Mouse (Mus musculus): Measurements from ENCODE around the gene Exosc5.

Exosc5 gene

DNA sequence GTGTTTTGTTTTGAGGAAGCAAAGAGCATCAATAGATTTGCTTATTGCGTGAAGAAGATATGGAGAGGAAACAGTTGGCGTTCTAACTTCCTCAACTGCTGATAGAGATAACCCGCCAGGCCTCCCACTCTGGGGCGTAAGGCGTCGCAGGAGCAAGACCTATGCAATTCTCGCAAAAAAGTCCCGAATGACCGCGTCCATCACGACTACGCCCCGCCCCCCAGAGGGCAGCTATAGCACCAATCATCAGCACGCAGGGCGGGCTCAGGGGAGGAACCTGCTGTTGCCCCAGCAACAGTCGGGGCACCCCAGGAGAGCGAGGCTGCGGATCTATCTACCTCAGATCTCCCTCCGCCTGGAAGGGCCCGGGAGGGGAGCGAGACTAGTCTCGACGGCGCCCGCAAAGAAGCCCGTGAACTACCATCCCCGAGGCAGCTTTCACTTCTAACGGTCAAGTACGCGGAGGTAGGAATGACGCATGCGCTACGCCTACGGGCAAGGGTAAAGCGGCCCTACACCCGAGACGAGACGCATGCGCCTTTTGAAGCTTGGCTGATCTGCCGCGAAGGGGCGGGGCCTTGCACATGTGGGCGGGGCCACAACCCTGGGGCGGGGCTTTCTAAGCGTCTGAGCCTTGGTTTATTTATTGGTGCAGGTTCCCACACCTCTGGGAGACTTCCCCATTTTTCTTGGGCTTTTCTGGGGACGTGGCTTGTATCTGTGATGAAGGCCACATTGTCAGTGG lies 21.7 kb downstream of the Exosc5 start, which contains the start of gene B9d2:
TSS of gene B9d2 (plus strand) at position 267 of the 745 bp plus-strand sequence.
- DNase-seq = peak; percentile 93

DNA sequence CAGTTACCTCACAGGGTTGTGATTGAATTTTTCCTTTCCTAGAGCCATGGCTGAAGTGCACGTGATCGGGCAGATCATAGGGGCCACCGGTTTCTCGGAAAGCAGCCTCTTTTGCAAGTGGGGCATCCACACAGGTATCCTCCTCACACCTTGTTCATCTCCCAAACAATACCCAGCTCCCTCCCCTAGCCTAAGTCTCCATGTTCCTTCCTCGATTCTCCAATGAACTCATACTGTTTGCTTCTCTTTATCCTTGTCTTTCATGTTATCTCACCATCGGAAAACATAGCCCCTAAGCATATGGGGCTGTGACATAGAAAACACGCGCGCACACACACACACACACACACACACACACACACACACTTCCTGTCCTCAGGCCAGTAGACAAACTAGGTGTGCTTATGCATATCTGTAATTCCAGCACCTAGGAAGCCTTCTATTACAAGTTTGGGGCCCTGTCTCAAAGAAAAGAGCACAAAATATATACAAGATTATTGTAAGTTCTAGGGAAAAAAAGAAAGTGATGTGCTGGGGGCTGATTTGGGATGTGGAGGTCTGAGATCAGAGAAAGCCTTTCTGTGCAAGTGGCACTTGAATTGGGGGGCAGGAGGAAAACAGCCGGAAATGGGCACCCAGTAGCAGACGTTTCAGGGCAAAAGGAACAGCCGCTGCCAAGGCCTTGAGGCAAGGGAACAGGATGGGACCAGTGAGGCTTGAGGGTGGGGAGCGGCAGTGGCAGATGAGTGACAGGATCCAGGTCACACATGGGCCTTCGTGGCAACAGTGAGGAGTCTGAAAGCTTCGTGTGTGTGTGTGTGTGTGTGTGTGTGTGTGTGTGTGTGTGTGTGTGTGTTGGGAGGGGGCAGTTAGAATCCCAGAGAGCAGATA lies 22.6 kb downstream of the Exosc5 start:
- DNase-seq = no peak

DNA sequence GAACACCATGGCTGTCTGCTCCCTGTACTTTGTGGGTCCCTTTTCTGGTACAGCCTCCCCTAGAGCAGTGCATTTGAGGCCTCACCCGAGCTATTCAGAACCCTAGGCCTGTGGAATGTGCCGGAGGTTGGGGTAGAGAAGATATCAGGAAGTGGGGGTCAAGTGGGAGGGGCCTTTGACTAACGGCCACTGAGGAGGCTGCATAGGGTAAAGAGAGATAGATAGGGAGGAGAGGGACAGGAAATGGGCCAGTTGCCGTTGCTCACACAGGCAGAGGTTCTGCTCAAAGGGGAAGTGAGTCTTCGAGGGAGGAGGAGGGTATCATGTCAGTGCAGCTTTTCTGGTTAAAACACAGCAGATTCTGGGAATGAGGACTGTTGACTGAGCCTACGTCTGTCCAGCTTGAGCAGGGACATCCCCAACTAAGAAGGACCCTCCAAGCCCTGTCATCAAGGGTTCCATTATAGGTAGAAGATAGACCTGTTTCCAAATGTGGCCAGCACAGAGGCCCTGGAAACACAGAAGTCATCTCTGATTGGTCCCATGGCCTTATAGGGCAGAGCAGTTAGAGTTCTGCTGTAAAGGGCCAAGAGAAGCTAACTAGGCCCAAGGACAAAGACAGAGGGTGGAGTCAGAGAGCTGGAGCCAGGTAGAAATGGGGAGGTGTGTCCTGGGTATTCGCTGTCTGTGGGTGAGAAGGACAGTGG lies 24.7 kb downstream of the Exosc5 start:
- no peak for DNase-seq

DNA sequence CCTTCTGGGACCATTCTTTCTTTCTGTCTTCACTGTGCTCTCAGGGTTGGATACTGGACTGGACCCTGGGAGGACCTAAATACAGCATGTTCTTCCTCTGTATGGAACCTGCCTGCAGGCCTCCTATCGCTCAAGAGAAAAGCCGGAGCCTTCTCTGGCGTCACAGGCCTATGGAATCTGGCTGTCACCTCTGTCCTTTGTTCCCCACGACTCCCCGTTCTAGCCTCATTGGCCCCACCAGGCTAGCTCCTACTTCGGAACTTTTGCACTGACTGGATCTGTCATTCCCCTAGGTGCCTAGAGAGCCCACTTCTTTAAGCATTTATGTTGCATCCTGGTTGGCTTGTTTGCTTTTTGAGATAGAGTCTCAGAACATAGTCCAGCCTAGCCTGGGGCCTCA lies 25.7 kb downstream of the Exosc5 start:
- DNase-seq = no peak

DNA sequence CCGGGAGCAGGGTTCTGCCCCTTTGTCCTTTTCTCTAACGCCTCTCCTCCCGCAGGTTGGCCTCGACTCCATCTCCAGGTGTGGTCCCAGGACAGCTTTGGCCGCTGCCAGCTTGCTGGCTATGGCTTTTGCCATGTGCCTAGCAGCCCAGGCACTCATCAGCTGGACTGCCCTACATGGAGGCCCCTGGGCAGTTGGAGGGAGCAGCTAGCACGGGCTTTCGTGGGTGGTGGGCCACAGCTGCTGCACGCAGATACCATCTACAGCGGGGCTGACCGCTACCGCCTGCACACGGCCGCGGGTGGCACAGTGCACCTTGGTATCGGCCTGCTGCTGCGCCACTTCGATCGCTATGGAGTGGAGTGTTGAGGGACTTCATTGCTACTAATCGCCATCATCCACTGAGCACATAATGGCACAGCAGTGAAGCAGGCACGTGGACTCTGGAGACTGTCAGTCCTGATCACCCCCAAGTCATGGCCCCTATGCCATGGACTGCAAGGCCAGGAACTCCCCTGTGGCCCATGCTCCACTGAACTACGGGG lies 27.0 kb downstream of the Exosc5 start:
- no peak for DNase-seq

DNA sequence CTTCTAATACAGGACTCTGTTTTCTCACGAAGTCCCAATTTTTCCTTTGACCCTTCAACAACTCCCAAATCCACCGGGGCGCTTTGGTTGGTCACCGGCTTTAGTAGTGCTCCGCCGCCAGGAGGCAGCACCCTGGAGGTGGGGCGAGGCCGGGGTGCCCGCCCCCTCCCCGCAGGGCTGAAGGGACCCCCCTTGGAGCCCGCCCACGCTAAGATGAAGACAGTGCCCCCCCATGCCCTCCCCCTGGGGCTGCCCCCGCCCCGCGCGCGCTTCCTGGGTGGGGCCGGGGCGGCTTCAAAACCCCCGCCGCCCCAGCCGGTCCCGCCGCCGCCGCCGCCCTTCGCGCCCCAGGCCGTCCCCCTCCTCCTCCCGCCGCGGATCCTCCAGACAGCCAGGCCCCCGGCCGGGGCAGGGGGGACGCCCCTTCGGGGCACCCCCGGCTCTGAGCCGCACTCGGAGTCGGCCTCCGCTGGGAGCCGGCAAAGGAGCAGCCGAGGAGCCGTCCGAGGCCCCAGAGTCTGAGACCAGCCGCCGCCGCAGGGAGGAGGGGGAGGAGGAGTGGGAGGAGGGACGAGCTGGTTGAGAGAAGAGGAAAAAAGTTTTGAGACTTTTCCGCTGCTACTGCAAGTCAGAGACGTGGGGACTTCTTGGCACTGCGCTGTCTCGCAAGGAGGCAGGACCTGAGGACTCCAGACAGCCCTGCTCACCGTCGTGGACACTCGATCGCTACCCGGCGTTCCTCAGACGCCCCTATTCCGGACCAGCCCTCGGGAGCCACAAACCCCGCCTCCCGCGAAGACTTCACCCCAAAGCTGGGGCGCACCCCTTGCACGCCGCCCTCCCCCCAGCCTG lies 27.9 kb downstream of the Exosc5 start, which contains the start of gene Tgfb1:
TSS of gene Tgfb1 (plus strand) at position 323 of the 852 bp plus-strand sequence.
- DNase-seq = no peak

DNA sequence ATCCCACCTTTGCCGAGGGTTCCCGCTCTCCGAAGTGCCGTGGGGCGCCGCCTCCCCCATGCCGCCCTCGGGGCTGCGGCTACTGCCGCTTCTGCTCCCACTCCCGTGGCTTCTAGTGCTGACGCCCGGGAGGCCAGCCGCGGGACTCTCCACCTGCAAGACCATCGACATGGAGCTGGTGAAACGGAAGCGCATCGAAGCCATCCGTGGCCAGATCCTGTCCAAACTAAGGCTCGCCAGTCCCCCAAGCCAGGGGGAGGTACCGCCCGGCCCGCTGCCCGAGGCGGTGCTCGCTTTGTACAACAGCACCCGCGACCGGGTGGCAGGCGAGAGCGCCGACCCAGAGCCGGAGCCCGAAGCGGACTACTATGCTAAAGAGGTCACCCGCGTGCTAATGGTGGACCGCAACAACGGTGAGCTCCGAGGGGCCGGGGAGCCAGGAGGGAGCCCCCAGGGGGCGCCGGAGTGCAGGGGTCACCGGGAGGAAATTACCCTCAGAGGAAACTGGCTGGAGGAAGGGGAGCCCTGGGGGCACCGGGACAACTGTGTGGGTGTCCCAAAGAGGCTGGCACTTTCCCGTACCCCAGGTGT lies 28.9 kb downstream of the Exosc5 start:
- no peak for DNase-seq

DNA sequence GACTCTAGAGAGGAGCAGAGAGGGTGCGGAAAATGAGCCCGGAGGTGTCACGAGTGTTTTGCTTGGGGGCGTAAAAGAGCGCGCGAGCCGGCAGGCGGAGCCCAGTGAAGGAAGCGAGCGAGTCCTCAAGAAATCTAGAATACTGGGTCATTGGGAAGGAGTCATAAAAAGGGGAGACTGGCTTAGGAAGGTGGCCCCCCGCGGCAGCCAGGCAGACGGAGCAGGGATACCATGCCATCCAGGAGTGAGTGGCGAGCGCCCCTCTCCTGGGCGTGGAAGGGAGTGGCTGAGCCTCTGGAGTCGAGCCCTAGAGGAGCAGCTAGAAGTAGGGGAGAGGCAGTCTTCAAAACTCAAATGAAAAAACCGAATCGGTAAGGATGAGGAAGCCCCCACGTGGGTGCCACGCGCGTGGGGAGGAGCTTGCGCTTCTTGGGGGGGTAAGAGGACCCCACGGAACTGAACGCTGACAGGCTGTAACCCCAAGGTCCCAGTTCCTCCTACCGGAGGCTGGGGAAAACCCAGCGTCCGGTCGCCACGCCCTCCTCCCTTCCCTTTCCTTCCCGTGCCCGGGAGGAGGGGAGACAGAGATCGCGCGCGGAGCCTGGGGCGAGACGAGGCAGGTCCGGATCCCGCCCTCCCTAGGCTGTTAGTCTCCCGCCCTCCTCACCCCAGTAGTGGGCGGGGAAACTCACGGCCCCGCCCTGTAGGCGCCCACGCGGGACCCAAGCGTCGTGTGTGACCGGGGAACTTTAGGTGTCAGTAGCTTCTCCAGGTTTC lies 30.0 kb downstream of the Exosc5 start:
- no peak for DNase-seq

DNA sequence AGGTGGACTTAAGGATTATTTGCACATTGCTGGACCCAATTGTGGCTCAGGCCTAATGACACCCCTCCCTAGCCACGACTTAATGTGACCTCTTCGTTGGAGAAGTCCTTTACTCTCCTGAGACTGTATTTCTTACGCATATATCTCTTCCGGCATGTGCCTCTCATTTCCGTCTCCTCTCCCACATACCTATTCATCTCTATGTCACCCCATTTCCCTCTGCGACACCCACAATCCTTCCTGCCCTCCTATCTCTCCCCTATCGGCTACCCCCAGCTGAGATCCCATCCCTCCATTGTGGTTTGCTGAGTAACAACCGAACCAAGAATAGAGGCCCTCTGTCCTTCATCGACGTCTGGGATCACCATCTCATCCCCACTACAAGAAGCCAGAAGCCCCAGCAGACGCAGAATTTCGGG lies 30.6 kb downstream of the Exosc5 start:
- DNase-seq = no peak

DNA sequence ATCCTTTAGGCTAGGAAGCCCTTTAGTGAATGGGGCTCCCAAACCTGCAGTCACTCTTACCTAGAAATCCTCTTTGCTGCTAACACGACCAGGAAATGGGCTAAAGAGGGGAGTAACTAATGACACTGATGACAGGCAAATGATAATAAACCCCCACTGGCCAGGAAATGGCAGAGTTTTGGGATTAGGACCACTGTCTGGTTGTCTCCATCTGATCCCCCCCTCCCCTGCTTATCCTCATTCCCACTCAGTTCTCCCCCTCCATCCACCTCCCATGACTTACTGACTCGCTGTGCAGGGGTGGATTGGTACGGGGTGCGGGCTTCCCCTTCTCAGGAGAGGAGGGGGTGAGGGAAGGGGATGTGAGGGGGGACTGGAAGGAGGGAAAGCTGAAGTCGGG lies 31.1 kb downstream of the Exosc5 start:
- DNase-seq = no peak

DNA sequence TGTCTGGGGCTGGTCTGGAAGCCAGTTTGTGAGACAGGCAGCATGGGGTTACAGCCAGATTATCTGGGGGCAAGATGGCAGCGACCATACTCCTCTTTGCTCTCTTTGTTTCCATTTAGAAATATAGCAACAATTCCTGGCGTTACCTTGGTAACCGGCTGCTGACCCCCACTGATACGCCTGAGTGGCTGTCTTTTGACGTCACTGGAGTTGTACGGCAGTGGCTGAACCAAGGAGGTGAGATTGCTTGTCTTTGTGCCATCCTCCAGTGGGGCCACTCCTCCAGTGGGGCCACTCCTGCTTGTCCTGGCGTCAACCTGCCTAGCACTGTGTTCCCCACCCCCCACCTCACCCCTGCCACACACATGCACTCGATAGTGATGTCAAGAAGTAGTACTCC lies 35.1 kb downstream of the Exosc5 start:
- DNase-seq = no peak

DNA sequence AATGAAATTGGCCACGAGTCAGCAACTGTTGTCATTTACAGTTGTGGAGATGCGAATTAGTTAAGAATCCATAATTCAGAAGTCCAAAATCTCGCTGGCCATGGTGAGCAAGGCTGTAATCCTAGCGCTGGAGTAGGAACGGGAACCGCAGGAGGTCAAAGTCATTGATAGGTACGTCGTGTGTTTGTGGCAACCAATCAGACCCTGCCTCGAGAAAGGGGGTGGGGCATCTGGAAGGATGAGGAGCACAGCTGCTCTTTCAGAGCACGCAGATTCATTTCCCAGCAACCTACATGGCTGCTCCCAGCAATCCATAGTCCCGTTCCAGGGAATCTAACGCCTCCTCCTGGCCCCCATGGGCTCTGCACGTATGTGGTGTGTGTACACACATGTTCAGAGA lies 40.9 kb downstream of the Exosc5 start:
- no peak for DNase-seq

DNA sequence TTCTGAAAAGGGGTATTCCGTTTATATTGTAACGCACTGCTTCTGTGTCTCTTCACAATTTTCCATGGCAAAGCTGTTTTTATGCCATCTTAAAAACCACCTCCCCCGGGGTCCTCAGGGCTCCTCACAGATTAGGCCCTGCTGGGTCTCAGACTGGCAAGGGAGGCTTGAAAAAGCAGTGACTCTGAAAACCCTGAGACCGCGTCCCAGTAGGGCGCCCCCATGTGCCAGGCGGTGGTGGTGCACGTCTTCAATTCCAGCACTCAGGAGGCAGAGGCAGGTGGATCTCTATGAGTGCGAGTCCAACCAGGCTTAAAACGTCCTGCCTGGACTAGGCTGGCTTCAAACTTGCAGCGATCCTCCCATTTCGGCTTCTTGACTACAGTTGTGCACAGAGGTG lies 41.8 kb downstream of the Exosc5 start:
- no peak for DNase-seq

DNA sequence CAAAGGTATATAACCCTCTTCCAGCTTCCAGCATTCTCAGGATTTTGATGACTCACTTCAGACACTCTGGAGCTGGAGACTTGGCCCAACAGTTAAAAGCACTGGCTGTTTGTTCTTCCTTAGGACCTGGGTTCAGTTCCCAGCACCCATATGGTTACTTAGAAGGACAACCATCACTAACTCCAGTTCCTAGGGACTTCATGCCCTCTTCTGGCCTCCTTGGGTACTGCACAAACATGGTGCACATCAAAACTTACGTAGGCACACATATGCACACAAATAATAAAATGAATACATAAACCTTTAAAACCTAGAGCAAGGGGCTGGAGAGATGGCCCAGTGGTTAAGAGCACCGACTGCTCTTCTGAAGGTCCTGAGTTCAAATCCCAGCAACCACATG lies 43.4 kb downstream of the Exosc5 start:
- DNase-seq = no peak

DNA sequence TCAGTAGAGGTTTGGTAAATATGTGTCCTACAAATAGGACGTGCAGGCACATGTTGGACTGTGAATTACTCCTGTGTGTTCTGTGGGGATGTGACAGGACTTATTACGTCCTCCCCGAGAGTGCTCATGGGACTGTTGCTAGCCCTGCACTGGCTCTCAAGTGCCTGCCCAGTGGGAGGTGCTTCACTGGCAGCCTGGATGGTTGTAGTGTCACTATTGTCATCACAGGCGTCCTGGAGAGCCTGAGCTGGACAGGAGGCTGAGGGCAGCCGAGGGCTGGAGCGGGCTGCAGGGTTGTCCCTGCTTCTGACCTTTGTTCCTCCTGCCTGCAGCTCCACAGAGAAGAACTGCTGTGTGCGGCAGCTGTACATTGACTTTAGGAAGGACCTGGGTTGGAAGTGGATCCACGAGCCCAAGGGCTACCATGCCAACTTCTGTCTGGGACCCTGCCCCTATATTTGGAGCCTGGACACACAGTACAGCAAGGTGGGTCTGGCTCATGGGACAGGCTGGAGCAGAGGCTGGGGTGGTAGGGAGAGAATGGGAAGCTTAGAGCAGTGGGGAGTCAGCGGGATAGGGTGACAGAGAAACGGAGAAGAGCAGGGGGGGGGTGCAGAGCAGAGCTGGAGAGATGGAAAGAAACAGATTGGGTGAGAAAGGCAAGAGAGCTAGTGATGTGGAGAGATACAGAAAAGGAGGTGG lies 45.0 kb downstream of the Exosc5 start:
- DNase-seq = no peak

DNA sequence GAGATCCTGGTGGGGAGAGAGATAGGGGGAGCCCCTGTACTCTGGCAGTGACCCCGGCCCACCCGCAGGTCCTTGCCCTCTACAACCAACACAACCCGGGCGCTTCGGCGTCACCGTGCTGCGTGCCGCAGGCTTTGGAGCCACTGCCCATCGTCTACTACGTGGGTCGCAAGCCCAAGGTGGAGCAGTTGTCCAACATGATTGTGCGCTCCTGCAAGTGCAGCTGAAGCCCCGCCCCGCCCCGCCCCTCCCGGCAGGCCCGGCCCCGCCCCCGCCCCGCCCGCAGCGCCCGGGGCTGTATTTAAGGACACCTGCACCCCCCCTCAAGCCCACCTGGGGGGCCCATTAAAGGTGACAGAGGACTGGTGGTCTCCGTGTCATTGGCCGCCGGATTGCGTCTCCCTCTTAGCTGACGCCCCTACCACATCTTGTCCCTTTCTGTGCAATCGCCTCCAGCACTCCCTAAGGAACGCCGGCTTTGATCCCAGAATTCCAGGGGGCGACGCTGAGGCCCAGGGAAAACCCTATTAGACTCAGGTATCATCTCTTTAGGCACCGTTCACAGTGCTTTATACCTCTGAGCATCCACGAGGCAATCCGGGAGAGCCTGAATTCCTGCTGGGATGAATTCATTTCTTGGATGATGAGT lies 45.9 kb downstream of the Exosc5 start:
- DNase-seq = no peak

DNA sequence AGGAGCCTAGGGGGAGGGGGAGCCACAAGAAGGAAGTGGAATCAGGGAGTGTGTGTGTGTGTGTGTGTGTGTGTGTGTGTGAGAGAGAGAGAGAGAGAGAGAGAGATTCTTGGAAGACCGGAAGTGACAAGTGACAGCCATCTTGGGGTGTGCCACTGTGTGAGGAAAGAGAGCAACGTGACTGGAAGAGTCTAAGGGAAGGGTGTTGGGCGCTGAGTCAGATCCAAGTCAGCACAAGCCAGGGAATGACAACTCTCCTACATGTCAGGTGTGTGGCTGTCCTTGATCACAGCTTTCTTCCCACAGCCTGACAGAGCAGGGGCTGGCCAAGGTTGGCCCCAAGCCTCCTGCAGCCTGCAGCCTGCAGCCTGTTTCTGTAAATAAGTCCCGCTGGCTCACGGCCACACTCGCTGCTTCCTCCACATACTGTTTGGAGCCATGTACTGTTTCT lies 46.9 kb downstream of the Exosc5 start:
- no peak for DNase-seq

DNA sequence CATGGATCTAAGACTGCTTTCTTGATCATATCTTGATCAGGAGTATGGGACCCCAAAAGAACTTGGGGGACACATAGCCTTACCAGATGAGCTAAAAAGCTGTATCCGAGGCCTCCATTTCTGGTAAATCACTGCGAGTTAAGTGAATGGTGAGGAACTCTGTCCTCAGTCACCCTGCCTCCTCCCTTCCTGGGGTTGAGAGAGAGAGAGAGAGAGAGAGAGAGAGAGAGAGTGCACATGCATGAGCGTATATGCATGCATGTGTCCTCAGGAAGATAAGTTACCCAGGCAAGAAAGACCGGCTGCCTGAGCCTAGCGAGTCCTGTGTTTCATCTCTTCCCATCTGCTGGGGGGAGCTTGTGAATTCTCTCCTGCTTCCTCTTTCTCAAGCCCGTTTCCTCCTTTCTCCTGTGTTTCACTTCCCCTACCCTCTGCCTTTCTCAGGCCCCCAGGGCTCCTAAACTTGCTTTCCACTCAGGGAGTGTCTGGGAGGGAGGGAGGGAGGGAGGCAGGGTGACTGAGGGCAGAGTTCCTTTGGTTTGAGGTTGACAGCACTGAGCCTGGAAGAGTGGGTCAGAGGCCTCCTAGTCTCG lies 47.7 kb downstream of the Exosc5 start:
- DNase-seq = no peak
